Mouse (Mus musculus) midbrain, postnatal 0 days (tissue): ENCODE data around the gene Pth1r. TPM values are rescaled to one million over a fixed set of nuclear protein-coding genes. Genes with fewer than 3 reads are reported as not detected.

Experiments
- ATAC-seq: fragments of 200-750 bp; cut with Nextera tagmentation; 2 replicates; pipeline ENCODE4 v1.8.0; 2017; ENCODE audit warnings: moderate number of reproducible peaks, mild to moderate bottlenecking, moderate TSS enrichment, moderate library complexity; ENCODE audit not compliant: low FRiP score
- DNase-seq: peaks from one replicate; pipeline ENCODE4 v3.0.0-alpha.2; 2015; ENCODE audit warnings: low spot score
- H3K27ac ChIP-seq: fragments of 300-500 bp; sonication (generic); 2 replicates; pipeline ENCODE4 v1.5.1; 2014; ENCODE audit warnings: low read depth, mild to moderate bottlenecking, low read length, mixed read lengths
- H3K27me3 ChIP-seq: fragments of 300-500 bp; sonication (generic); 2 replicates; pipeline ENCODE4 v1.6.1; 2014; ENCODE audit warnings: low read length, control low read depth, mixed read lengths; ENCODE audit not compliant: insufficient read depth
- H3K36me3 ChIP-seq: fragments of 300-500 bp; sonication (generic); 2 replicates; pipeline ENCODE4 v1.6.1; 2014; ENCODE audit warnings: low read length, control low read depth, mixed read lengths; ENCODE audit not compliant: insufficient read depth
- H3K4me1 ChIP-seq: fragments of 300-500 bp; sonication (generic); 2 replicates; pipeline ENCODE4 v1.6.1; 2014; ENCODE audit warnings: mild to moderate bottlenecking, control low read depth, antibody characterized with exemption, low read length, mixed read lengths; ENCODE audit not compliant: insufficient read depth
- H3K4me2 ChIP-seq: fragments of 300-500 bp; sonication (generic); 2 replicates; pipeline ENCODE4 v1.6.1; 2014; ENCODE audit warnings: low read depth, mild to moderate bottlenecking, low read length, mixed read lengths; ENCODE audit not compliant: poor library complexity, severe bottlenecking
- H3K4me3 ChIP-seq: fragments of 300-500 bp; sonication (generic); 2 replicates; pipeline ENCODE4 v1.5.1; 2014; ENCODE audit warnings: low read depth, mild to moderate bottlenecking, low read length, moderate library complexity
- H3K9ac ChIP-seq: fragments of 300-500 bp; sonication (generic); replicated peaks from 2 replicates; pipeline ENCODE4 v1.6.1; 2014; ENCODE audit warnings: mild to moderate bottlenecking, low read length, moderate library complexity, mixed read lengths; ENCODE audit not compliant: poor library complexity, severe bottlenecking
- H3K9me3 ChIP-seq: fragments of 300-500 bp; sonication (generic); 2 replicates; pipeline ENCODE4 v1.6.1; 2016; ENCODE audit warnings: low read length, control low read depth
- CTCF ChIP-seq: IDR thresholded peaks from 2 replicates; pipeline ENCODE4 v1.5.1; 2016; ENCODE audit warnings: antibody characterized with exemption, mild to moderate bottlenecking
- WGBS: fragments of 180-500 bp; shearing (Covaris S2); extraction: QIAGEN DNeasy Blood & Tissue Kit; methylation state at CpG from one replicate; pipeline ENCODE4 v1.1.7; 2014; 5-methylcytosine and 5-hydroxymethylcytosine counted together
- polyA plus RNA-seq: library from polyadenylated mRNA; unstranded; fragments of >200 nt; fragmentation: Nextera tagmentation; extraction: Ambion mirVana; gene quantifications from 2 replicates; pipeline ENCODE4 v1.2.1, GENCODE M21; 2015
- total RNA-seq: library from RNA; depleted of rRNA; stranded (reverse); fragments of >200 nt; gene quantifications from 2 replicates; pipeline ENCODE4 v1.2.3, GENCODE M21; 2014

The Pth1r gene
- total and polyA plus RNA-seq, 2 experiments from 2014 or later = 8.3 to 20.8 TPM

DNA sequence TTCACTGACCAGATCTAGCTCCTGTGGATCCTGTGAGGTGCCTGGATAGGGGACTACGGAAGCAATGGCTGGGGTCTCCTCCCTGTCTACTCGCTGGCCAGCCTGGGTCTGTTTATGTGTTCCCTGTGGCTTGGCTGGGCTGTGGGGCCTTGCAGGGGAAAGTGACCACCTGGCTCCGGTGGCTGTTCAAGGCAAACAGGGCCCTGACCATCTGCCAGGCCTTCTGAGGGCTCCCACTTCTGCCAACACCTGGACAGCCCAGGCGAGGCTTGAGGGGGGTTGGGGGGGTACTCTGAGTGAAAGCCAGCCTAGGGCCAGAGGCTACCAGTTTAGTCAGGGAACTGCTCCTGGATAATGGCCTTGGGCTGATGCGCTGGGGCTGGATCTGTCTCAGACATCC, 27.0 kb downstream of the Pth1r start:
- H3K27ac ChIP-seq = no peak overlapping the region
- H3K9me3 ChIP-seq = no peaks in the 10 kb centered on the region
- TF ChIP-seq CTCF = no peak
- H3K9ac ChIP-seq = no peak overlapping the region
- no peak overlapping the region for H3K4me3 ChIP-seq
- 0 out of 2 replicates have a peak, but pooled peaks cover 2% of the 10 kb centered on the region for H3K36me3 ChIP-seq
- H3K27me3 ChIP-seq = no peaks in the 10 kb centered on the region
- H3K4me2 ChIP-seq = no peak overlapping the region
- DNase-seq = no peak
- WGBS = 70% methylated on average over 5 of the region's 5 CpGs
- H3K4me1 ChIP-seq = no peaks in the 10 kb centered on the region
- no peak for ATAC-seq

DNA sequence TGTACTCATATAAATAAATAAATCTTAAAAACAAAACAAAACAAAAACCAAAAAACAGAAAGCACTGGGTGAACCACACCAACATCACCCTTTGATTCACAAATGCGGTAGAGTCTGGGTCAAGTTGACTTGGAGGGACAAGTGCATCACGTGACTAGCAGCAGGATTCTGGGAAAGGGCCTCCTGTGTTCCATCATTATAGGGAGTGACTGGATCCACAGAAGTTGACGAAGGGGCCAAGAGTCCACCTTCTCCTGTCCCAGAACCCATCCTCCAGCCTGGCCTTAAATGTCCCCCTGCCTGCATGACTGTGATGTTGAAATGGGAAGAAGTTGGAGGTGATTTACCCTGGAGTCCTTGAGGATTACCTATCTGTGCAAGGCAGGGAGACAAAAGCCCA, 28.1 kb downstream of the Pth1r start:
- DNase-seq = no peak
- Histone ChIP-seq H3K9me3 (no peaks in the 10 kb centered on the region), H3K4me3 (no peak overlapping the region), H3K27me3 (no peaks in the 10 kb centered on the region), H3K4me1 (no peaks in the 10 kb centered on the region), H3K9ac (no peak overlapping the region), H3K4me2 (no peak overlapping the region), H3K36me3 (0 out of 2 replicates have a peak, but pooled peaks cover 2% of the 10 kb centered on the region), H3K27ac (no peak overlapping the region)
- WGBS = 93% methylated on average over 3 of the region's 3 CpGs
- no peak for TF ChIP-seq CTCF
- ATAC-seq = no peak

- Histone ChIP-seq H3K4me1 (no peaks in the 10 kb centered on the region), H3K9ac (no peak overlapping the region), H3K27me3 (no peaks in the 10 kb centered on the region), H3K27ac (no peak overlapping the region), H3K4me2 (no peak overlapping the region), H3K36me3 (0 out of 2 replicates have a peak, but pooled peaks cover 2% of the 10 kb centered on the region), H3K9me3 (no peaks in the 10 kb centered on the region), H3K4me3 (no peak overlapping the region)
- DNase-seq (no peak), ATAC-seq (no peak)
- 90% methylated on average over 6 of the region's 6 CpGs for WGBS
- no peak for TF ChIP-seq CTCF
Measured at GRCm38 (mm10) chr9:110718071-110718470, 28.9 kb downstream of the Pth1r start.

- H3K36me3 ChIP-seq = 0 out of 2 replicates have a peak, but pooled peaks cover 2% of the 10 kb centered on the region
- 29% methylated on average over 4 of the region's 4 CpGs for WGBS
- no peaks in the 10 kb centered on the region for H3K4me1 ChIP-seq
- peak; percentile 95 for TF ChIP-seq CTCF
- H3K4me3 ChIP-seq = no peak overlapping the region
- H3K9me3 ChIP-seq = no peaks in the 10 kb centered on the region
- H3K4me2 ChIP-seq = no peak overlapping the region
- peak; percentile 86 for ATAC-seq
- H3K27ac ChIP-seq = no peak overlapping the region
- no peak overlapping the region for H3K9ac ChIP-seq
- H3K27me3 ChIP-seq = no peaks in the 10 kb centered on the region
- peak; percentile 91 for DNase-seq
Measured at GRCm38 (mm10) chr9:110716775-110717174, 30.2 kb downstream of the Pth1r start.

DNA sequence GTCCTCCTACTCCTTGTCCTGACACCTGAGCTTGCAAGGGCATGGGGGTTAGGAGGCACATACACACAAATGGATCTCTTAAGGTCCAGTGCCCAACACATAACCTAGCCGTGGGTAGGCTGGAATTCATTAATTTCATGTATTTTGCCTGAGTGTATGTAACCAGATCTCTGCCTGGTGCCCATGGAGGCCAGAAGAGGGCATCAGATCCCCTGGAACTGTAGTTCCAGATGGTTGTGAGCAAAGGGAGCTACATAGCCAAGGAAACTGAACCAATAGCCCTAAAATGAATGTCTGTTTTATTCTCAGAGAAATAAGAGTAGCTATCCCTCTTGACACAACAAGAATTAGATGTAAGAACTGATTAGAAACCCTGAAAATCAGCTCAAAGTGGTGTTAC, 31.5 kb downstream of the Pth1r start:
- H3K4me1 ChIP-seq = no peaks in the 10 kb centered on the region
- H3K27me3 ChIP-seq = no peaks in the 10 kb centered on the region
- peak; percentile 72 for TF ChIP-seq CTCF
- H3K36me3 ChIP-seq = peaks cover 5% of the 10 kb centered on the region; the same call in 1 of the 2 replicates
- no peak overlapping the region for H3K4me3 ChIP-seq
- H3K9ac ChIP-seq = no peak overlapping the region
- no peaks in the 10 kb centered on the region for H3K9me3 ChIP-seq
- H3K27ac ChIP-seq = no peak overlapping the region
- no peak for ATAC-seq
- DNase-seq = no peak
- no peak overlapping the region for H3K4me2 ChIP-seq
- WGBS = 58% methylated on average over 1 of the region's 1 CpGs

- H3K4me1 ChIP-seq = no peaks in the 10 kb centered on the region
- peaks cover 3% of the 10 kb centered on the region; the same call in 1 of the 2 replicates for H3K36me3 ChIP-seq
- no peak overlapping the region for H3K9ac ChIP-seq
- H3K4me3 ChIP-seq = no peak overlapping the region
- 77% methylated on average over 1 of the region's 1 CpGs for WGBS
- no peaks in the 10 kb centered on the region for H3K27me3 ChIP-seq
- no peak overlapping the region for H3K27ac ChIP-seq
- ATAC-seq = no peak
- H3K4me2 ChIP-seq = no peak overlapping the region
- no peaks in the 10 kb centered on the region for H3K9me3 ChIP-seq
- no peak for DNase-seq
- TF ChIP-seq CTCF = no peak
Measured at GRCm38 (mm10) chr9:110713389-110713788, 33.6 kb downstream of the Pth1r start.
